In genomic region chr3:102266136-102266535, GRCm38 (mm10) we compare ENCODE assay signal across 12 mouse cellular contexts.
"Had no signal": no experiment of that assay in that cellular context is flagged by ENCODE, and none has a peak within 500 bp of the region (broad histone marks: within the 10 kb centered on the region; RNA-seq: fewer than 3 reads in every experiment).

No protein-coding gene starts in this region.

- H3K4me1 ChIP-seq: liver, embryonic 12.5 days; midbrain, embryonic 10.5 days; midbrain, embryonic 15.5 days had no signal

- H3K27ac ChIP-seq: limb, embryonic 15.5 days; liver, embryonic 12.5 days; midbrain, embryonic 10.5 days; midbrain, embryonic 15.5 days had no signal

- H3K4me2 ChIP-seq: limb, embryonic 15.5 days; liver, embryonic 12.5 days; lung, embryonic 14.5 days; midbrain, embryonic 15.5 days had no signal

- H3K4me3 ChIP-seq: layer of hippocampus, adult 2 months; limb, embryonic 15.5 days; liver, embryonic 12.5 days; midbrain, embryonic 10.5 days; midbrain, embryonic 15.5 days had no signal

- DNase-seq: kidney, adult 18-20 months; kidney, postnatal 10 days; lung, embryonic 14.5 days; lung, postnatal 10 days; lung, postnatal 4 days; right cerebral cortex, postnatal 4 days; thymus, postnatal 36 days had no signal

- H3K36me3 ChIP-seq: limb, embryonic 15.5 days; liver, embryonic 12.5 days; midbrain, embryonic 10.5 days; midbrain, embryonic 15.5 days had no signal

- ATAC-seq: liver, embryonic 12.5 days; midbrain, embryonic 15.5 days had no signal

- H3K27me3 ChIP-seq: limb, embryonic 15.5 days; liver, embryonic 12.5 days; midbrain, embryonic 15.5 days had no signal

- H3K9ac ChIP-seq: limb, embryonic 15.5 days; liver, embryonic 12.5 days; lung, embryonic 14.5 days; midbrain, embryonic 15.5 days had no signal

- H3K9me3 ChIP-seq: limb, embryonic 15.5 days; liver, embryonic 12.5 days; midbrain, embryonic 10.5 days; midbrain, embryonic 15.5 days had no signal
